Mouse (Mus musculus) kidney, embryonic 15.5 days (tissue): Measurements from ENCODE around the gene Carmil2. TPM values are rescaled to one million over a fixed set of nuclear protein-coding genes. Genes with fewer than 3 reads are reported as not detected.

Experiments
- ATAC-seq: fragments of 200-750 bp; cut with Nextera tagmentation; replicated peaks from 2 replicates; pipeline ENCODE4 v1.8.0; 2017; ENCODE audit warnings: moderate TSS enrichment; ENCODE audit not compliant: low FRiP score
- H3K27ac ChIP-seq: fragments of 300-500 bp; sonication (generic); 2 replicates; pipeline ENCODE4 v1.5.1; 2015; ENCODE audit warnings: mild to moderate bottlenecking, inconsistent platforms
- H3K27me3 ChIP-seq: fragments of 300-500 bp; sonication (generic); 2 replicates; pipeline ENCODE4 v1.6.1; 2015; ENCODE audit warnings: inconsistent platforms
- H3K36me3 ChIP-seq: fragments of 300-500 bp; sonication (generic); 2 replicates; pipeline ENCODE4 v1.6.1; 2015; ENCODE audit warnings: inconsistent platforms
- H3K4me1 ChIP-seq: fragments of 300-500 bp; sonication (generic); 2 replicates; pipeline ENCODE4 v1.6.1; 2015; ENCODE audit warnings: inconsistent platforms
- H3K4me2 ChIP-seq: fragments of 300-500 bp; sonication (generic); 2 replicates; pipeline ENCODE4 v1.6.1; 2015; ENCODE audit warnings: moderate library complexity, mild to moderate bottlenecking, inconsistent platforms
- H3K4me3 ChIP-seq: fragments of 300-500 bp; sonication (generic); replicated peaks from 2 replicates; pipeline ENCODE4 v1.5.1; 2015; ENCODE audit warnings: mild to moderate bottlenecking, inconsistent platforms
- H3K9ac ChIP-seq: fragments of 300-500 bp; sonication (generic); 2 replicates; pipeline ENCODE4 v1.6.1; 2015; ENCODE audit warnings: mild to moderate bottlenecking, inconsistent platforms
- H3K9me3 ChIP-seq: fragments of 300-500 bp; sonication (generic); replicated peaks from 2 replicates; pipeline ENCODE4 v1.6.1; 2016; ENCODE audit warnings: inconsistent platforms
- WGBS: fragments of 180-500 bp; shearing (Covaris S2); methylation state at CpG from one replicate; pipeline ENCODE4 v1.1.7; 2015; ENCODE audit warnings: mixed read lengths; 5-methylcytosine and 5-hydroxymethylcytosine counted together
- polyA plus RNA-seq: library from polyadenylated mRNA; unstranded; fragments of >200 nt; fragmentation: Nextera tagmentation; extraction: Ambion mirVana; gene quantifications from 2 replicates; pipeline ENCODE4 v1.2.1, GENCODE M21; 2015

The Carmil2 gene
- polyA plus RNA-seq: 0.63 and 0.78 TPM in 2 replicates

GRCm38 (mm10) chr8:105685796-105686308 is at the start of gene Carmil2:
TSS of gene Carmil2 (plus strand) at chr8:105686274.
- Histone ChIP-seq H3K4me3 (peak within 1 kb of the TSS; percentile 22), H3K4me2 (peak within 1 kb of the TSS; percentile 57), H3K27me3 (no peaks in the 10 kb centered on the region), H3K9ac (peak within 1 kb of the TSS; percentile 15; the same call in 1 of the 2 replicates), H3K27ac (no peak within 1 kb of the TSS), H3K36me3 (peaks cover 41% of the 10 kb centered on the region), H3K9me3 (no peaks in the 10 kb centered on the region), H3K4me1 (peaks cover 14% of the 10 kb centered on the region)
- ATAC-seq: peak; percentile 38
- 7% methylated on average over 26 of the region's 26 CpGs for WGBS

- peak within 1 kb of the TSS; percentile 95 for H3K9ac ChIP-seq
- no peaks in the 10 kb centered on the region for H3K9me3 ChIP-seq
- H3K4me3 ChIP-seq: peak within 1 kb of the TSS; percentile 82
- peaks cover 33% of the 10 kb centered on the region for H3K4me1 ChIP-seq
- H3K4me2 ChIP-seq: peak within 1 kb of the TSS; percentile 90
- peak within 1 kb of the TSS; percentile 100 for H3K27ac ChIP-seq
- no peaks in the 10 kb centered on the region for H3K36me3 ChIP-seq
- peak; percentile 49 for ATAC-seq
- WGBS: under 1% methylated on average over 56 of the region's 63 CpGs
- H3K27me3 ChIP-seq: no peaks in the 10 kb centered on the region
Measured at GRCm38 (mm10) chr8:105636963-105637510, 49.0 kb upstream of the Carmil2 start, which contains the start of gene Agrp. TSS of gene Agrp (minus strand) at chr8:105637393.

- H3K4me1 ChIP-seq: peaks cover 33% of the 10 kb centered on the region
- ATAC-seq: no peak
- H3K27ac ChIP-seq: peak overlapping the region; percentile 100
- peak overlapping the region; percentile 95 for H3K9ac ChIP-seq
- WGBS: 1% methylated on average over 11 of the region's 11 CpGs
- H3K27me3 ChIP-seq: no peaks in the 10 kb centered on the region
- no peaks in the 10 kb centered on the region for H3K9me3 ChIP-seq
- peak overlapping the region; percentile 90 for H3K4me2 ChIP-seq
- H3K36me3 ChIP-seq: no peaks in the 10 kb centered on the region
- peak overlapping the region; percentile 82 for H3K4me3 ChIP-seq
Measured at GRCm38 (mm10) chr8:105637601-105638041, 48.5 kb upstream of the Carmil2 start.

- H3K27me3 ChIP-seq: no peaks in the 10 kb centered on the region
- H3K4me1 ChIP-seq: peaks cover 33% of the 10 kb centered on the region
- peak overlapping the region; percentile 60; the same call in 1 of the 2 replicates for H3K27ac ChIP-seq
- peak overlapping the region; percentile 82 for H3K4me3 ChIP-seq
- 79% methylated on average over 4 of the region's 4 CpGs for WGBS
- H3K9ac ChIP-seq: peak overlapping the region; percentile 95; the same call in 1 of the 2 replicates
- peaks cover 3% of the 10 kb centered on the region for H3K36me3 ChIP-seq
- H3K4me2 ChIP-seq: peak overlapping the region; percentile 90
- H3K9me3 ChIP-seq: no peaks in the 10 kb centered on the region
- ATAC-seq: no peak
Measured at GRCm38 (mm10) chr8:105638510-105638909, 47.6 kb upstream of the Carmil2 start.

GRCm38 (mm10) chr8:105639835-105640234 is 46.2 kb upstream of the Carmil2 start:
- H3K4me3 ChIP-seq: no peak overlapping the region
- 78% methylated on average over 1 of the region's 1 CpGs for WGBS
- no peak overlapping the region for H3K4me2 ChIP-seq
- peaks cover 13% of the 10 kb centered on the region for H3K36me3 ChIP-seq
- no peaks in the 10 kb centered on the region for H3K9me3 ChIP-seq
- H3K27ac ChIP-seq: no peak overlapping the region
- no peaks in the 10 kb centered on the region for H3K27me3 ChIP-seq
- peaks cover 33% of the 10 kb centered on the region for H3K4me1 ChIP-seq
- ATAC-seq: no peak
- H3K9ac ChIP-seq: no peak overlapping the region

- Histone ChIP-seq H3K4me3 (no peak overlapping the region), H3K4me1 (peaks cover 28% of the 10 kb centered on the region), H3K4me2 (no peak overlapping the region), H3K36me3 (peaks cover 20% of the 10 kb centered on the region), H3K9me3 (no peaks in the 10 kb centered on the region), H3K27ac (no peak overlapping the region), H3K9ac (no peak overlapping the region), H3K27me3 (no peaks in the 10 kb centered on the region)
- ATAC-seq: no peak
- 72% methylated on average over 2 of the region's 2 CpGs for WGBS
Measured at GRCm38 (mm10) chr8:105640511-105640910, 45.6 kb upstream of the Carmil2 start.

GRCm38 (mm10) chr8:105645205-105645604 is 40.9 kb upstream of the Carmil2 start:
- 88% methylated on average over 1 of the region's 1 CpGs for WGBS
- no peak for ATAC-seq

GRCm38 (mm10) chr8:105648929-105649328 is 37.1 kb upstream of the Carmil2 start:
- H3K4me2 ChIP-seq: no peak overlapping the region
- no peak overlapping the region for H3K9ac ChIP-seq
- H3K4me3 ChIP-seq: no peak overlapping the region
- no peak for ATAC-seq
- no peak overlapping the region for H3K27ac ChIP-seq
- no peaks in the 10 kb centered on the region for H3K9me3 ChIP-seq
- H3K4me1 ChIP-seq: no peaks in the 10 kb centered on the region
- H3K27me3 ChIP-seq: no peaks in the 10 kb centered on the region
- 86% methylated on average over 1 of the region's 1 CpGs for WGBS
- H3K36me3 ChIP-seq: peaks cover 65% of the 10 kb centered on the region

More at GRCm38 (mm10) chr8:105645205-105645604, 40.9 kb upstream of the Carmil2 start:
- Histone ChIP-seq H3K36me3 (peaks cover 51% of the 10 kb centered on the region), H3K27me3 (no peaks in the 10 kb centered on the region), H3K4me3 (no peak overlapping the region), H3K9ac (no peak overlapping the region), H3K27ac (no peak overlapping the region), H3K4me2 (no peak overlapping the region), H3K9me3 (no peaks in the 10 kb centered on the region), H3K4me1 (peaks cover 3% of the 10 kb centered on the region)

GRCm38 (mm10) chr8:105657641-105658040 is 28.4 kb upstream of the Carmil2 start:
- H3K4me2 ChIP-seq: no peak overlapping the region
- no peak overlapping the region for H3K9ac ChIP-seq

GRCm38 (mm10) chr8:105661167-105661566 is 24.9 kb upstream of the Carmil2 start:
- Histone ChIP-seq H3K36me3 (peaks cover 37% of the 10 kb centered on the region), H3K4me3 (no peak overlapping the region), H3K9me3 (no peaks in the 10 kb centered on the region), H3K27me3 (no peaks in the 10 kb centered on the region), H3K9ac (no peak overlapping the region), H3K4me1 (no peaks in the 10 kb centered on the region), H3K4me2 (no peak overlapping the region), H3K27ac (no peak overlapping the region)
- WGBS: 75% methylated on average over 3 of the region's 3 CpGs
- no peak for ATAC-seq

More at GRCm38 (mm10) chr8:105657641-105658040, 28.4 kb upstream of the Carmil2 start:
- H3K9me3 ChIP-seq: no peaks in the 10 kb centered on the region
- H3K27ac ChIP-seq: no peak overlapping the region
- no peaks in the 10 kb centered on the region for H3K27me3 ChIP-seq
- H3K4me3 ChIP-seq: no peak overlapping the region
- ATAC-seq: no peak
- no peaks in the 10 kb centered on the region for H3K4me1 ChIP-seq
- H3K36me3 ChIP-seq: peaks cover 40% of the 10 kb centered on the region

GRCm38 (mm10) chr8:105677891-105678290 is 8.2 kb upstream of the Carmil2 start:
- no peak overlapping the region for H3K27ac ChIP-seq
- H3K4me1 ChIP-seq: no peaks in the 10 kb centered on the region
- H3K36me3 ChIP-seq: peaks cover 99% of the 10 kb centered on the region
- no peak for ATAC-seq
- WGBS: 89% methylated on average over 1 of the region's 1 CpGs
- H3K4me3 ChIP-seq: no peak overlapping the region
- no peak overlapping the region for H3K9ac ChIP-seq
- H3K27me3 ChIP-seq: no peaks in the 10 kb centered on the region
- no peak overlapping the region for H3K4me2 ChIP-seq
- no peaks in the 10 kb centered on the region for H3K9me3 ChIP-seq

- Histone ChIP-seq H3K4me1 (peaks cover 14% of the 10 kb centered on the region), H3K27me3 (no peaks in the 10 kb centered on the region), H3K9me3 (no peaks in the 10 kb centered on the region), H3K4me2 (peak overlapping the region; percentile 57), H3K27ac (no peak overlapping the region), H3K4me3 (peak overlapping the region; percentile 22; the same call in 1 of the 2 replicates), H3K9ac (0 out of 2 replicates have a peak overlapping the region, but pooled peaks have one; percentile 15), H3K36me3 (peaks cover 46% of the 10 kb centered on the region)
- WGBS: 72% methylated on average over 7 of the region's 7 CpGs
- no peak for ATAC-seq
Measured at GRCm38 (mm10) chr8:105685325-105685724, 749 bp upstream of the Carmil2 start.
